Mouse (Mus musculus): ENCODE measurements around the gene Slc9a8.

GRCm38 (mm10) chr2:167491757-167492708 is 70.5 kb downstream of the Slc9a8 start, which contains the start of gene Rnf114:
- no peak for TF ChIP-seq USF1 (IDR thresholded peaks at IDR 0.05; ENCODE audit: low read depth)
- no peak for TF ChIP-seq SRF (IDR thresholded peaks at IDR 0.05; ENCODE audit: control insufficient read depth, insufficient read length, low read depth)
- TF ChIP-seq POLR2A (IDR thresholded peaks at IDR 0.05; ENCODE audit: insufficient read length, low read depth) = no peak
- TF ChIP-seq POLR2AphosphoS2 (IDR thresholded peaks at IDR 0.05; ENCODE audit: insufficient read length, low read depth) = peak; percentile 20
- TF ChIP-seq MYOD1 (IDR thresholded peaks at IDR 0.05; ENCODE audit: control insufficient read depth in 1 of 3, insufficient read length in 2 of 3, low read depth in 2 of 3) = no peak
- no peak for TF ChIP-seq REST (IDR thresholded peaks at IDR 0.05; ENCODE audit: insufficient read depth, insufficient read length)

Data from myocyte (in vitro differentiated cells).